Mouse (Mus musculus) small intestine, adult 2 months (tissue): ENCODE measurements around the gene Magoh. TPM values are rescaled to one million over a fixed set of nuclear protein-coding genes. Genes with fewer than 3 reads are reported as not detected.

Experiments
- H3K27ac ChIP-seq: fragments of 200-500 bp; 2 replicates; pipeline ENCODE4 v1.5.1; 2012; ENCODE audit warnings: low read depth, low read length, control low read depth, inconsistent platforms; ENCODE audit not compliant: insufficient read depth
- H3K27me3 ChIP-seq: fragments of 200-500 bp; 2 replicates; pipeline ENCODE4 v1.6.1; 2012; ENCODE audit warnings: mild to moderate bottlenecking, moderate library complexity, low read length, inconsistent platforms; ENCODE audit not compliant: control insufficient read depth, insufficient read depth
- H3K36me3 ChIP-seq: fragments of 200-500 bp; 2 replicates; pipeline ENCODE4 v1.6.1; 2012; ENCODE audit warnings: mild to moderate bottlenecking, low read length, control low read depth, inconsistent platforms; ENCODE audit not compliant: control insufficient read depth, insufficient read depth
- H3K4me1 ChIP-seq: fragments of 200-500 bp; 2 replicates; pipeline ENCODE4 v1.6.1; 2012; ENCODE audit warnings: low read length, inconsistent platforms, mixed read lengths; ENCODE audit not compliant: control insufficient read depth, insufficient read depth, insufficient read length
- H3K4me3 ChIP-seq: fragments of 200-500 bp; 2 replicates; pipeline ENCODE4 v1.5.1; 2012; ENCODE audit warnings: low read depth, mild to moderate bottlenecking, control low read depth, inconsistent platforms, low read length, moderate library complexity
- CTCF ChIP-seq: fragments of 200-500 bp; IDR thresholded peaks from 2 replicates; pipeline ENCODE4 v1.5.1; 2012; ENCODE audit warnings: low read depth, mild to moderate bottlenecking, control low read depth, inconsistent platforms, low read length, moderate library complexity, mixed read lengths; ENCODE audit not compliant: insufficient replicate concordance, insufficient read length; ENCODE audit errors: extremely low read depth
- POLR2A ChIP-seq: fragments of 200-500 bp; IDR thresholded peaks from 2 replicates; pipeline ENCODE4 v1.6.1; 2012; ENCODE audit warnings: low read depth, mild to moderate bottlenecking, control low read depth, inconsistent platforms, low read length, moderate library complexity
- WGBS: fragments of 180-500 bp; shearing (Covaris S2); methylation state at CpG from one replicate; pipeline ENCODE4 v1.1.7; 2018; 5-methylcytosine and 5-hydroxymethylcytosine counted together
- polyA plus RNA-seq: library from polyadenylated mRNA; depleted of rRNA; stranded (reverse); fragments of >200 nt; gene quantifications from 2 replicates; pipeline ENCODE4 v1.2.3, GENCODE M21; 2012

Magoh gene
- polyA plus RNA-seq, 1 experiment: 8.0 TPM

DNA sequence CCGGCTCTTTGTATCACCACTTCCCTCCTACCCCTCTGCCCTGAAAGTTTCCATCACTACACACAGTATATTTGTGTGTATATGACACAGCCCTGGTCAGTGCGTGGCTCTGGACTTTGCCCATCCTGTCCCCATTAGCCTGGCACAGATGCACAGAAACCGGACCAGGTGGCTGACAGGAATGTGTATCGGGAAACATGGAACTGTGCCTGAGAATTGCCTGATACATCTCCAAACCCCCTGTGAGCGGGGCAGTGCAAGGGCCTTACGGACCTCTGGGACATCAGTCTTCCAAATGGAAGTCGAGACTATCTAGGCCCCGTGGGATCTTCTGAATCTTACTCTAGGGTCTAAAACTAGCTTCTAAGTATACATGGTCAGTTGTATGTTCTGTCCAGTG lies 26.2 kb upstream of the Magoh start:
- TF ChIP-seq POLR2A: no peak
- TF ChIP-seq CTCF: no peak
- no peaks in the 10 kb centered on the region for H3K36me3 ChIP-seq
- no peaks in the 10 kb centered on the region for H3K27me3 ChIP-seq
- no peak overlapping the region for H3K27ac ChIP-seq
- H3K4me1 ChIP-seq: no peaks in the 10 kb centered on the region
- H3K4me3 ChIP-seq: no peak overlapping the region
- 60% methylated on average over 8 of the region's 8 CpGs for WGBS

GRCm38 (mm10) chr4:107853836-107854235 lies 25.7 kb upstream of the Magoh start:
- TF ChIP-seq CTCF (no peak), POLR2A (no peak)
- no peak overlapping the region for H3K4me3 ChIP-seq
- H3K4me1 ChIP-seq: no peaks in the 10 kb centered on the region
- H3K27me3 ChIP-seq: no peaks in the 10 kb centered on the region
- 91% methylated on average over 7 of the region's 7 CpGs for WGBS
- no peak overlapping the region for H3K27ac ChIP-seq
- H3K36me3 ChIP-seq: no peaks in the 10 kb centered on the region

DNA sequence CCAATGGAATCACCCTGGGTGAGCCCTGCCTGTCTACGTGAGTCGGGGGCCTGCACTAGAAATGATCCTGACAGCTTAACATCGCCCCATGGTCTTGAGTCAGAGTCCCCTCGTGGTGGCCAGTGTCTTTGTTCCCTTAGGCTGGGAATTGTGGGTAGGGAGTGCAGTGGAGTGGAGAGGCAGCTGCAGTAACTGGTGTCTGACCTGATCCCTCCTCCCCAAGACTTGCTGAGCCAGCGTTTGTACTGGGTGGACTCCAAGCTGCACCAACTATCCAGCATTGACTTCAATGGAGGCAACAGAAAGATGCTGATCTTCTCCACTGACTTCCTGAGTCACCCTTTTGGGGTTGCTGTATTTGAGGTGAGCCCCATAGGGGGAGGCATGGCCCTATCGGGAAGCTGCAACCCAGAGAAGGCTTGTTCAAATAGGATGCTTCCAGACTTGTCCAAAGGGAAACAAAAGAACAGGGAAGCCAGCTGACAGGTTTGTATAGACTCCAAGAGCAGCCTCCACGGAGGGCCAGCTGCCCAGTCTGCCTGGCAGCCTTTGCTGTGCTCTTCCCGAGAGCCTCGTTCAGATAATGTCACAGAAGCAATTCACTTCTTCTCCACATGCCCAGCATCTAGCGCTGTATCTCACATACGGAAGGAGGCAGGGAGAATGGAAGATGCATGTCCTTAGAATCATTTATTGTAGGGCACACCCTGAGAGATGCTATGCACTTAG lies 22.4 kb upstream of the Magoh start:
- 72% methylated on average over 11 of the region's 11 CpGs for WGBS
- H3K27ac ChIP-seq: no peak overlapping the region

GRCm38 (mm10) chr4:107858995-107859394 lies 20.6 kb upstream of the Magoh start:
- no peak overlapping the region for H3K4me3 ChIP-seq
- no peak for TF ChIP-seq CTCF
- TF ChIP-seq POLR2A: no peak
- WGBS: 69% methylated on average over 7 of the region's 7 CpGs

More for the DNA sequence above, 22.4 kb upstream of the Magoh start:
- H3K36me3 ChIP-seq: no peaks in the 10 kb centered on the region
- H3K4me3 ChIP-seq: no peak overlapping the region
- TF ChIP-seq CTCF (no peak), POLR2A (no peak)
- H3K27me3 ChIP-seq: no peaks in the 10 kb centered on the region
- H3K4me1 ChIP-seq: no peaks in the 10 kb centered on the region

DNA sequence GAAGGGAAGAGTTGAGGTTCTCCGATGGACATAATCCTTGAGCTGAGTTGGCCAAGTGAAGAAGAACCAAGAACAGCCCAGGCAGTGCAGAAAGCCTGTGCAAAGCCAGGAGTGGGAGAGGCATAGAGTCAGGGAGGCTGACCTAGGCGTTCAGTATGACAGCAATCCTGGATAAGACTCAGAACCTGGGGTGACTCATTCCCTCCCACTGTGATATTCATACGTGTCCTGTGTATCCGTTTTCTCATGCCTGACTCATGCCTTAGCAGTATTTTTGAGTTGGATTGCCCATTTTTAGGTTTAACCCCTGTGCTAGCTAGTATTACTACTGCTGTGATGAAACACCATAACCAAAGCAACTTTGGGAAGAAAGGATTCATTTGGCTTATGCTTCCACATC lies 14.7 kb upstream of the Magoh start:
- WGBS: 81% methylated on average over 4 of the region's 4 CpGs
- Histone ChIP-seq H3K4me3 (no peak overlapping the region), H3K4me1 (no peaks in the 10 kb centered on the region), H3K36me3 (no peaks in the 10 kb centered on the region), H3K27me3 (no peaks in the 10 kb centered on the region), H3K27ac (no peak overlapping the region)
- no peak for TF ChIP-seq CTCF
- no peak for TF ChIP-seq POLR2A

More at GRCm38 (mm10) chr4:107858995-107859394, 20.6 kb upstream of the Magoh start:
- Histone ChIP-seq H3K4me1 (no peaks in the 10 kb centered on the region), H3K27ac (no peak overlapping the region), H3K27me3 (no peaks in the 10 kb centered on the region), H3K36me3 (no peaks in the 10 kb centered on the region)

- Histone ChIP-seq H3K36me3 (peaks cover 33% of the 10 kb centered on the region), H3K4me1 (no peaks in the 10 kb centered on the region), H3K27me3 (no peaks in the 10 kb centered on the region), H3K4me3 (no peak overlapping the region), H3K27ac (no peak overlapping the region)
- TF ChIP-seq POLR2A: no peak
- no peak for TF ChIP-seq CTCF
- WGBS: 89% methylated on average over 1 of the region's 1 CpGs
These were observed 2.1 kb downstream of the Magoh start for GRCm38 (mm10) chr4:107881631-107882030.

GRCm38 (mm10) chr4:107886371-107886770 lies 6.8 kb downstream of the Magoh start:
- TF ChIP-seq CTCF: no peak
- TF ChIP-seq POLR2A: no peak
- Histone ChIP-seq H3K4me1 (no peaks in the 10 kb centered on the region; the same call in 1 of the 2 replicates), H3K4me3 (no peak overlapping the region), H3K27ac (no peak overlapping the region), H3K27me3 (no peaks in the 10 kb centered on the region), H3K36me3 (peaks cover 37% of the 10 kb centered on the region)
- 82% methylated on average over 7 of the region's 7 CpGs for WGBS
